Mouse (Mus musculus) right cerebral cortex, postnatal 10 days (tissue): Measurements from ENCODE around the gene Hipk4.

Experiments
- DNase-seq, 2 experiments: peaks; one replicate each; pipeline ENCODE4 v3.0.0; 2021; ENCODE audit warnings: low spot score in 2 of 2

The Hipk4 gene

DNA sequence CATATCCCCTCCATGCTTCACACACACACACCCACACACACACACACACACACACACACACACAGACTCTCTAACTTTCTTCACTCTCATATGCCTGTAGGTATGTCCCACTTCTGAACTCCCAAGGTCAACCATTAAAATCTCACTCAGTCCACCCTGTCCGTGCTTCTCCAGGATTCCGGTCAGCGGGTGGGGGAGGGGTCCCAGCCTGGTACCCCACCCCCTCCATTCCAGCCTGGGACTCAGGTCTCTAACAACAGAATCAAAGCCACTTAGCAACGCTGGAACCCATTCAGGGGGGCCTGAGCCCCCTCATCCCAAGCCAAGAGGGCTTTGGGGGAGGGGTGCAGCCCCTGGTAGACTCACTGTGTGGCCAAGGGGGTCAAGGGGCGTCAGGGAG, at the start of gene Hipk4:
Gene Hipk4 (plus strand): TSS at position 301 of the 400 bp plus-strand sequence.
- DNase-seq = peak in 1 of 2 experiments; percentile 37

DNA sequence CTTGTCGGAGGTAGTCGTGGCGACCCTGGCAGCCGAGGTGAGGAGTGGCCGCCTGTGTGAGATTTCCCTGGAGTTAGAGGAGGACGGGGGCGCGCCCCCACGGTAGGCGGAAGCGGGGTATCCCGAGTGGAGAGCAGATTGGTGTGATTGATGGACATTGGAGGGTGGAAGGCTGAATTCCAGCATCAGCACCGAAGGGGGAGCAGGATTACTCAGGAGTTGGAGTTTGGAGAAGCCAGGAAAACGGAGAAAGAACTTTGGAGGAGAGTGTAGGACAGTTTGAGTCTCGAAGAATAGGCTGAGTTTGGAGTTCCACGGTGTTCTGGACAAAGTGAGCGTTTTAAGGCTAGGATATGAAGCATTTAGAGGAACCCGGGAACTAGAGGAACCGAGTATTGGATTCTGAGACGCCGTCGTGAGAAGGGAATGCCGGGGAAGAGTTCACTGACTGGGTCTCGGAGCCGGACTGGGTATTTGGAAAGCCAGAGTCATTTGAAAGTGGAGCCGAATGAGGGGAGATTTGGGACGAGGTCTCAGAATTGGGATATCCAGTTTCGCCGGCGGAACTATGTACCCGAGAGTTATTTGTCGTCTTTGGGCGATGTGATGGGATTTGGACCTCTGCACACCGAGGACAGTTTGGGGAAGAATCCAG, 49.1 kb upstream of the Hipk4 start:
- DNase-seq = no peak

DNA sequence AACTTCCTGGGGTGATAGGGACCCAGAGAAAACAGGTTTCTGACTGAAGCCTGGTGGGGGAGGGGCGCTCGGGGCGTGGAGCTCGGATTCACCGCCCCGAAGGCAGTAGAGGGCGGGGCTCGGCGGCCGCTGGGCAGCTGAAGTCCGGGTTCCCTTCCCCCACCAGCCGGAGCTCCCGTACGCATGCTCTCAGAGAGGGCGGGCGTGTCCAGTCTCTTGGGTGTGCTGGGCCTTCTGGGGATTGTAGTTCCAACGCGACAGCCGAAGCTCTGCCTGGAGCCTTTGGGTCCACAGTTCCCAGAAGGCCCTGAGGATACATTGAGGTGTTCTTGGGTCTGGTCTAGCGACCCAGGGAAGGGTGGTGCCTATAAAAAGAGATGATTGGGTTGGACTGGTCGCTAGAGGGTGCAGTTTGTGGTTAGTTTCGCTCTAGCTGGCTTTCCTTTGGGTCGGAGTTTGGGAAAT, 48.5 kb upstream of the Hipk4 start:
- peak; percentile 98 to 99 for DNase-seq

DNA sequence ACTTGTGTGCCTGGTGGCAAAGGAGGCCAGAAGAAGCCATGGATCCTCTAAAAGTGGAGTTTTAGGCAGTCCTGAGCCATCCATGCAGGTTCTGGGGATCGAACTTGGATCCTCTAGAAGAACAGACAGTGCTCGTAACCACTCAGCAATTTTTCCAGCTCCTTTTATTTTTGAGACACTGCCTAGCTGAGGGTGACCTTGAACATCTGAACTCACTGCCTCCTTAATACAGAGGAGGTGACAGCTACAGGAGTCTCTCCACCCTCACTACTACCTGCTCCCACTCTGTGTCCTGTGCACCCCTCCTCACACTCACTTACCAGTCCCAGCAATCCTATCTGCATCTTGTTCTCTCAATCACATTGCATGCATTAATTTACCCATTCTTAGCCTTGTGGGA, 47.5 kb upstream of the Hipk4 start:
- no peak for DNase-seq

DNA sequence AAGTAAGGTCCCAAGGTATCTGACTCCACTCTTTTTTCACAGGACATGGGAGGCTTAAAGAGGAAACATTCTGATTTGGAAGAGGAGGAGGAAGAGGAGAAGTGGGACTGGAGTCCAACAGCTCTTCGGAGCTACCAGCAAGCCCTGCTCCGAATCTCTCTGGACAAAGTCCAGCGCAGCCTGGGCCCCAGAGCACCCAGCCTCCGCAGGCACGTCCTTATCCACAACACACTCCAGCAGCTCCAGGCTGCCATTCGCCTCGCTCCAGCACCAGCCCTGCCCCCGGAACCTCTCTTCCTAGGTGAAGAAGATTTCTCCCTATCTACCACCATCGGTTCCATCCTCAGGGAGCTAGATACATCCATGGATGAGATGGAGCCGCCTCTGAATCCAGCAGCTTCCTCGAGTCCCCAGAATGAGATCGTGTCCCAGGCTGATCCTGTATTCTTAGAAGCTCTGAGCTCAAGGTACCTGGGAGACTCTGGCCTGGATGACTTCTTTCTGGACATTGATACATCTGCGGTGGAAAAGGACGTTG, 46.9 kb upstream of the Hipk4 start:
- no peak for DNase-seq

DNA sequence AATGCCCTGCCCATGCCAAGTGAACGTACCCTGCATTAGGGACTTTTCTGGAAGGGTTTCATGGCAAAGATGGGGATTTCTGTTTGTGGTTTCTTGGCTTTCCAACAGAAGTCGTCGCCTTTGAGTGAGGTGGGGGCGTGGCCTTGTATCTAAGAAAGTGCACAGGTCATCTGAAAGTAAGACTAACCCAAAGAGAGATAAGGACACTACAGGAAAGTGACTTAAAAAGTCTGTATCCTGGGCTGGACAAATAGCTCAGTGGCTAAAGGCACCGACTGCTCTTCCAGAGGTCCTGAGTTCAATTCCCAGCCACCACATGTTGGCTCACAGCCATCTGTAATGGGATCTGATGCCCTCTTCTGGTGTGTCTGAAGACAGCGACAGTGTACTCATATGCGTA, 44.5 kb upstream of the Hipk4 start:
- DNase-seq = no peak

DNA sequence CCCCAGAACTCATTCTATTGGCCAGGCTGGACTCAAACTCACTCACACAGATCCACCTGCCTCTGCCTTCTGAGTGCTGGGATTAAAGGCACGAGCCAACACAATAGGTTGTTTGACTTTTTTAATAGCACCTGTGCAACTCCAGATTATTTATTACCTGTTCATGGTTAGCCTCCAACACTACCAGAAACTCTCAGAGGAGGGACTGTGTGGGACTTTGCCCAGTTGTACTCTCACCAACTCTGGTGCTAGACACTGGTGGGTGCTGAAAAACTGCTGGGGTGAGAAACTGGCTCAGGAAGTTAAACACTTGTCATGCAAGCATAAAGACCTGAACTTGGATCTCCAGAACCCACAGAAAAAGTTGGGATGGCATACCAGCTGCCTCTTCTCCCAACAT, 43.3 kb upstream of the Hipk4 start:
- no peak for DNase-seq

DNA sequence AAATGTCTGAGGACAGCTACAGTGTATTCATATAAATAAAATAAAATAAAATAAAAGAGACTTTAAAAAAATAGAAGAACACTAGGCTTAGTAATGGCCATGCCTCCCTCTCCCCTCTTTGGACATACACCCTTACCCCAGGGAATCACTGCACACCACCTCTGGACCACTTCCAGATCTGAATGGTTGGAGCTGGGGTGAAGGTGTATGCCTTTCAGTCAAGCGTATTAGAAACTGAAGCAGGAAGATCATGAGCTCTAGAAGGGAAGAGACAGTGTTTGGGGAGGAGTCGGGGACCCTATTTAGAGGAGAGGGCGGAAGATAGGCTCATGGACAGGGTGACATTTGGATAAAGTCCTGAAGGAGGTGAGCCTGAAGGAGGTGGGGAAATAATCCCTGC, 42.6 kb upstream of the Hipk4 start:
- no peak for DNase-seq

DNA sequence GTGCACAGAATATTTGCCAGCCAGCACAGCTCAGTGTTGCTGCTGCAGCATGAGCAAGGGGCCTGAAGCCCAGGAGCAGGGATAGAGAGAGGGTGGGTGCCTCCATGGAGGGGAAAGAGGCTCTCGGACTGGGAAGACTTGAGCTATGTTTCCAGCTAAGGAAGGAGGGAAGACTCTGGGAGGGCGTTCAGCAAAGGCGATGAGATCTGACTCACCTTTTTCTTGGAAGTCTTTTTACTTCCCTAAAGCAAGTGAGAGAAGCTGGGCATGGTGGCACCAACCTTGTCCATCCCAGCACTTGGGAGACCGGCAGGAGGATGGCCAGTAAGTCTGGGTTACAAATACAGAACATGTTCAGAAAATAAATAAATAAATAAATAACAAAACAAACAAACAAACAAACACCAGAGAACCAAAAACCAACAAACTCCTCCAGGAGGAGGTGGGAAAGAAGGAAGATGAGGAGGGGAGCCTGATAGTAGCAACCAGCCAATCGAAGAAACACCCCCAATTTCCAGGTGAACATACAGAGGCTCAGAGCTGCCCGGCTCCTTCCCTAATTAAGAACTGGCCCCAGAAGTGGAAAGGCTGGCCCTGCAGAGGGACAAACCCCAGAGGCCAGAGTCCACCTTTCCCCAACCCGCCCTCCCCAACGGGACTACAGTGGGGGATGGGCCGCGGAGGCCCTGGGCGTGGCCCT, 42.0 kb upstream of the Hipk4 start:
- no peak for DNase-seq

DNA sequence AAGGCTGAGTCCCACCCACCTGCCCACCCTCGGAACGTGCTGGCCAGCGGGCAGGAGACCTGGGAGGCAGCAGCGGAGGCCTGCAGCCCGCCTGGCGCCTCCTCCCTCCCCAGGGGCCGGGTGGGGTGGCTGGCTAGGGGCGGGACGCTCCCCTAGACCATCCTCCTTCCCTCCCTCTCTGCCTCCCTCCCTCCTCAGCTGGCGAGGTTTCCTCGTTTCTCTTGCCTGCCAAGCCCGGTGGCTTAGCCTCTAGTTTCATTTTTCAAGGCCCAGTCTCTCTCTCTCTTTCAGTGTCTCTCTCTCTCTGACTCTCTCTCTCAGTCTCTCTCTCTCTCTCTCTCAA, 41.5 kb upstream of the Hipk4 start:
- DNase-seq = peak; percentile 77 to 81

DNA sequence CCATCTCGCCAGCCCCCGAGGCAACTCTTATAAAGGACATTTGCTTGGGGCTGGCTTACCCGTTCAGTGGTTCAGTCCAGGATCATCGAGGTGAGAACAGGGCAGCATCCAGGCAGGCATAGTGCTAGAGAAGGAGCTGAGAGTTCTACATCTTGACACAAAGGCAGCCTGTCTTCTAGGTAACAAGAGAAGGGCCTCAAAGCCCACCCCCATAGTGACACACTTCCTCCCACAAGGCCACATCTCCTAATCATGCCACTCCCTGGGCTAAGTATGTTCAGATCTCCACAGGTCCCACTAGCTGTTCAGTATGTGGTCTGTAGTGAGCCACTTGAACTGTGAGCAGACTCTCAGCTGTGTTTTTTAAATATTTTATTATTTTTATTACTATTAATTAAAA, 39.2 kb upstream of the Hipk4 start:
- DNase-seq = no peak

DNA sequence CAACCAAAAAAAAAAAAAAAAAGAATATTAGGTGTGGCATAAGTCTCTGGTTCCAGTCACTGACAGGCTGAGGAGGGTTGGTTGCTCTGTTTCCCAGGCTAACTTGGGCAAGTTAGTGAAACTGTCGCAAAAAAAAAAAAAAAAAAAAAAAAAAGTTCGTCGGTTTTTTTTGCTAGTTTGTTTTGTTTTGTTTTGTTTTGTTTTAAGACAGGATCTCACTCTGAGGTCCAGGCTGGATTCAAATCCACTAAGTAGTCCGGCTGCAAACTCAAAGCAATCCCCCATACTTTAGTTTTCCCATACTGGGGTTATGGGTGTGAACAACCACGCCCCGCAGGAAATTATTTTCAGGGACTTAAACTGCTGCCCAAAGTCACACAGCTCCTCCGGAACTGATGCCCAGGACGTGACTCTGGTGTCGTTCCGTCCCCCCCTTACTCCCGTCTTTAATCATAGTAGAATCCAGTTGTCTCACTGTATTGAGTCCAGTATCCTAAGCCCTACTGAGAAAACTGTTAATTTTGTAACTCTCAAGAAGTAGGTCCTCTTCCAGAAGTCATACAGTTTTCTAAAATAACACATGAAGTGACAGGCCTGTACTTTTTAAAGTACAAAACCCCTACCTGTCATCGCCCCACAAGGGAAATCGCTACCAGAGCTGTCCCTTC, 36.8 kb upstream of the Hipk4 start:
- peak in 1 of 2 experiments; percentile 35 for DNase-seq

DNA sequence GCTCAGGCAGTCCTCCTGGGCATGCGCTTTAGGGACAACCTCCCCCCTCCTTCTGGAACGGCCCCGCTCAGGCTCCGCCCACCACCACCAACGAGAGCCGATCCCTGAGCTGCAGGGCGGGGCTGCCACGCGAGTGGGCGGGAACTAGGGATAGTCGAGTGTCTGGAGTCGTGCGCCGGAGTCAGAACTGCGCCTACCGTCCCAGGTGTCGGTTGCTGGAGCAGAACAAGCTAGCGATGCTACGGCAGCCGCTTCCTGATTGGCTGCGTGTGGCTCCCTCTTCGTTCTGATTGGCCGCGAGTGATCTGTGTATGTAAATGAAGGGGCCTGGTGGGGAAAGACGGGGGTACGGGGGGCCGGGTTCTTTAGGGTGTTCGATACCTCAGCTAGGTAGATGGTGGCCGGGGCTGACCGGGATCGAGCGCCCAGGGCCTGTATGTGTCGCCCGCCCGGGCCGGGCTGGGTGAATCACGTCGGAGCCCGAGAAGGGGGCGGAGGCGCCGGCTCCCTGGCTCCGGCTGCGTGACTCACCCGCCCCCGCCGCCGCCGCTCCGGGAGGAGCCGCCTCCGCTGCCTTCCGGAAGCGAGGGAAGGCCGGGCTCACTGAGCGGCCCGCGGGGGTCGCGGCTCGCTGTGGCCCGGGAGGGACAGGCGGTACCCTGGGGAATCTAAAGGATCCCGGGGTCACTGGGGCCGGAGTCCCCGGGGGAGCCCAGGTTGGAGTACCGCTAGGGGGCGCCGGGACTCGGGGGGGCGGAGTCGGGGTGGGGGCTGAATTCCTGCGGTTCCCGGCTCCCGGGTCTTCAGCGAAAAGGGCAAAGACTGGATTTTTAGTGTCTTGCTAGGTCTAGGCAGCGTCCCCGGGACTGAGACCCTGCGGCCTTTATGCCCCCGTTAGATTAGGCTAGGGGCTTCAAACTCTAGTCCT, 36.0 kb upstream of the Hipk4 start, which contains the start of gene Sertad1:
Gene Sertad1 (plus strand): TSS at position 141 of the 928 bp plus-strand sequence.
- DNase-seq = peak; percentile 100

DNA sequence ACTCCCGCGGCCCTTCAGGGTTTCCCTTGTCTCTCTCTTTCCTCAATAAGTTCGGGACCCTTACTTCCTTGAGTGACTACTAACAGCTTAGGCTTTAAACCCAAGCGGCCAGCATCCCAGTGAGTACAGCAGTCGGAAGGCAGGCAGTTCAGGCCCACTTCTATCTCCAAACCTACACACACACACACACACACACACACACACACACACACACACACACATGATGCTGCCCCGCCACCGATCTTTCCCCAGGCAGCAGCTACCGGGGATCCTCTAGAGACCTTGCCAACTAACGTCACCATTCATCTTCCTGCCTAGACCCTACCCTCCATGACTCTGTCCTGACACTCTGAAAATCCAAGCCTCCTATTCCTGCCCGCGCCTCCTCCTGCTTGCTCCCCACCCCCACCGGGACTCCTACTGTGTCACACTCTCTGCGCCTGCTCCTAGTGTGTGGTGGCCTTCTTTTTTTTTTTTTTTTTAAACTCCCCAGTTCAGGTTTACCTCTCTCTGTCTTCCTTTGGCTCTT, 35.3 kb upstream of the Hipk4 start:
- peak; percentile 73 to 80 for DNase-seq

DNA sequence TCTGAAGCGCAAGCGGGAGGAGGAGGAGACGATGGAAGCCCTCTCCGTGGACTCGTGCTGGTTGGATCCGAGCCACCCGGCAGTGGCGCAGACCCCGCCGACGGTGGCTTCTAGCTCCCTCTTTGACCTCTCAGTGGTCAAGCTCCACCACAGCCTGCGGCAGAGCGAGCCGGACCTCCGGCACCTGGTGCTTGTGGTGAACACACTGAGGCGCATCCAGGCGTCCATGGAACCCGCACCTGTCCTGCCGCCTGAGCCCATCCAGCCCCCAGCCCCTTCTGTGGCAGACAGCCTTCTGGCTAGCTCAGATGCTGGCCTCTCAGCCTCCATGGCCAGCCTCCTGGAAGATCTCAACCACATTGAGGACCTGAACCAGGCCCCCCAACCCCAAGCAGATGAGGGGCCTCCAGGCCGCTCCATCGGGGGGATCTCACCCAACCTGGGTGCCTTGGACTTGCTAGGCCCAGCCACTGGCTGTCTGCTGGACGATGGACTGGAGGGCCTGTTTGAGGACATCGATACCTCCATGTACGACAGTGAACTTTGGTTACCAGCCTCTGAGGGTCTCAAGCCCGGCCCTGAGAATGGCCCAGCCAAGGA, 33.7 kb upstream of the Hipk4 start:
- DNase-seq = no peak

DNA sequence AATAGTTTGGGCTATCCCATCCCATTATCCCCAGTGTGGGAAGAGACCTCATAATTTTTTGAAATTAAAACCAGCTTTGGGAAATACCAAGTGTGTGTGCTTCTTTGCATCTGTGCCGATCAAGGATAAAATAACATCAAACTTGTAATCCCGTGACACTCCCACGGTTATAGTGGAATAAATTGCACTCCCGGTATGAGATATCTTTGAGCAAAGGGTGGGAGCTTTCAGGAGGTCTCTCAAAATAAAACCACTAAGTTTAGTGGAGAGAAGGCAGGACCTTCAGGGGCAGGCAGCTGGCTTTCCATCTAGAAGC, 32.9 kb upstream of the Hipk4 start:
- no peak for DNase-seq

DNA sequence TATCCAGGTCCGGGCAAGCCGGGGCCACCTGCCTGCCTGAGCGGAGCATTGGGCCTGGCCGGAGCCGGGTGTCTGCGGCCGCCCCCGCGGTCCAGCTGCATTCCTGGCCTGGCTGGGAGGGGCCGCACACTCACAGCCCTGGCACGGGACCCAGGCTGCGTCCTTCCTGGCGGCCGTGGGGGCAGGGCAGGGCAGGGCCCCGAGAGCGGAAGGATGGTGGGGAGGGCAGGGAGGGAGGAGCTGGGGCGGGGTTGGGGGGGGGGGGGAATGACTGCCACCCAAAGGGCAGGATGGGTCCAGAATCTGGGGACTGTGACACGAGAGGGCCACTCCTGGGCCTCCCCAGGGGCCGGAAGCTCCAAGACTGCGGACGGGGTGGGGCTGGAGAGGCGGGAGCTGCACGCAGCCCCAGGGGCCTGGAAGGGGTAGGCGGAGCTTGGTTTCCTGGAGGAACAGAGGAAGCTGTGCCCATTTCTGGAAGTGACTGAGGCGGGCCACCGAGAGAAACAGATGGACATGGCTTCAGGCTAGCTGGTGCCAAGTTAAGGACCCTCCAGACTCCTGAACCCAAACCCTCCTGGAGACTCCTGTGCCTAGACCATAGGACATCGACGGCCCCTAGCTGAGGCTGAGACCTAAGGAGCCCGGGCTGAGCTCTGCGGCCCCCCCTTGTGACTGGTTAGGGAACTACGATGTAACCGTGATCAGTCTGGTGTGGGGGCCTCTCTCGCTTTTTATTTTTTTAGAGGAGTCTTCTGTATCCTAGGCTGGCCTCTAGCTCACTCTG, 32.3 kb upstream of the Hipk4 start:
- DNase-seq = peak; percentile 78 to 85

DNA sequence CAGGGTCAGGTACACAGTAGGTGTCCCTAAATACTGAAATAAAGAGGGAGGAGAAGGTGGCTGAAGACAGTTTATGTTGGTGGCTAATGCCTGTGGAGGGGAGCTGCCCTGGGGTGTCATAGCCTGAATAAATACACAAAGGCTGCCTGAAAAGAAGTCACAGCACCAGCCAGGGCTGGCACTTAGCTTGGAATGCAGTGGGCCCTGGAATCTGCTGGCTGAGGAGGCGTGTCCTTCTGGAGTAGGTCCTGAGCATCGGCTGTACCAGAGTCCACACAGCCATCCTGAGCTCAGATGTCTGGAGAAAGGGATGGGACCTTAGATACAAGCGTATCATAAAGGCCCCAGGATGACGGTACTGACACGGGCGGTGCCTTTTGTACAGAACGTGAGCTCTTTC, 31.2 kb upstream of the Hipk4 start:
- DNase-seq = no peak

DNA sequence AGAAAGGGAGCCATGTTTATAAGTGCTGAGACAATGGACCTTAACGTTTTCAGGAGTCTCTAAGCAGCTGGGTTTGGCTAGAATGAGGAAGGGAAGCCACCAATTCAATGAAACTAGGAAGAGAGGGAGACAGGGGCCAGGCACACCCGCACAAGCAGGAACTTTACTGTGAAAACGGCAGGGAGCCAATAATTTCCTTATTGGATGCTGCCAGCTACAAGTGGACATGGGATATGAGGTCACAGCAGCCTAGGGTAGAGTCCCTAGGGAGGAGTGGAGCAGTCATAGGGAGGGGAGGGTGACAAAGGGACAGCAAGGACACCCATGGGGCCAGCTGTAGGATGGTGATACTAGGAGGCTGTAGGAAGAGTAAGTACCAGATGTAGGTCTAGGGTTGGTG, 30.0 kb upstream of the Hipk4 start:
- DNase-seq = no peak

DNA sequence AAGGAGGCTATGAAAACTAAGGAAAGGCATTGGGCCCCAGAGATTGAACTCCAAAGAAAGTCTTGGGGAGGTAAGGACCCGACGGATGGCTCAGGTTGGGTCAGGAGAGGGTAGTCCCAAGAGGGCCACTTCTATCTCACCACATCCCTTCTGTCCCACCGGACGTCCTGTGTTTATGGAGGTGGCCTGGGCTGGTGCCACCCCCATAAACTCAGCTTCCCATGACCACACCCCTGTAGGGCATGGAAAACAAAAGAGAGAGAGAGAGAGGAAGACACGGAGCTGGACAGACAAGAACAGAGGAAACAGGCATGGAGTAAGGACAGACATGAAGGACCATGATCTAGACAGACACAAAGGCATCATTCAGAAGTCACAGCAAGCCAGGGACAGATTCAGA, 29.6 kb upstream of the Hipk4 start:
- DNase-seq = no peak
